8 mouse cellular contexts compared by ENCODE assay signal in genomic region chr4:142248426-142248825, GRCm38 (mm10). TPM values are rescaled to one million over a fixed set of nuclear protein-coding genes. Genes with fewer than 3 reads are reported as not detected.
DNase-seq lines count a peak whose midpoint lies in the region; ATAC-seq lines count a peak whose summit lies in the region.

No protein-coding gene starts in this region.

- no peaks in the 10 kb centered on the region for H3K36me3 ChIP-seq in liver, embryonic 12.5 days
- H3K36me3 ChIP-seq in neural tube, embryonic 12.5 days = no peaks in the 10 kb centered on the region

- ATAC-seq in liver, embryonic 12.5 days = peak; percentile 23; the same call in 1 of the 2 replicates
- ATAC-seq in neural tube, embryonic 12.5 days (ENCODE audit: low FRiP score, low read depth) = peak; percentile 26; the same call in 1 of the 2 replicates

- peak; percentile 88 for DNase-seq in layer of hippocampus, adult 11-12 months (ENCODE audit: low spot score)
- no peak for DNase-seq in layer of hippocampus, adult 9-10 months (ENCODE audit: low spot score)
- DNase-seq in cerebellum, postnatal 14 days = peak; percentile 92 to 95
- peak; percentile 46 for DNase-seq in gastrocnemius, postnatal 25 days
- peak; percentile 87 for DNase-seq in kidney, adult 9 months
- peak; percentile 67 for DNase-seq in testis, postnatal 14 days (ENCODE audit: low spot score)

- no peak overlapping the region for H3K9ac ChIP-seq in liver, embryonic 12.5 days
- no peak overlapping the region for H3K9ac ChIP-seq in neural tube, embryonic 12.5 days

- 11% methylated on average over 5 of the region's 5 CpGs for WGBS in liver, embryonic 12.5 days (ENCODE audit: insufficient replicate concordance)
- 11% methylated on average over 5 of the region's 5 CpGs for whole genome bisulfite sequencing in neural tube, embryonic 12.5 days

- no peak overlapping the region for H3K27ac ChIP-seq in liver, embryonic 12.5 days
- H3K27ac ChIP-seq in neural tube, embryonic 12.5 days = no peak overlapping the region

- peaks cover 8% of the 10 kb centered on the region for H3K4me1 ChIP-seq in liver, embryonic 12.5 days
- H3K4me1 ChIP-seq in neural tube, embryonic 12.5 days = peaks cover 15% of the 10 kb centered on the region

- H3K4me2 ChIP-seq in liver, embryonic 12.5 days = no peak overlapping the region
- no peak overlapping the region for H3K4me2 ChIP-seq in neural tube, embryonic 12.5 days (replicated peaks)

- no peaks in the 10 kb centered on the region; the same call in 1 of the 2 replicates for H3K27me3 ChIP-seq in liver, embryonic 12.5 days (replicated peaks)
- H3K27me3 ChIP-seq in neural tube, embryonic 12.5 days (replicated peaks) = no peaks in the 10 kb centered on the region

- H3K9me3 ChIP-seq in liver, embryonic 12.5 days (replicated peaks) = no peaks in the 10 kb centered on the region
- no peaks in the 10 kb centered on the region for H3K9me3 ChIP-seq in neural tube, embryonic 12.5 days

- no peak overlapping the region for H3K4me3 ChIP-seq in liver, embryonic 12.5 days
- H3K4me3 ChIP-seq in neural tube, embryonic 12.5 days = no peak overlapping the region

RNA-seq across cellular contexts. Expression of gene Kazn, which starts 9.2 kb away (rescaled TPM):
- 1 to 10 TPM; 1.9 to 2.5 TPM for total RNA-seq in gastrocnemius, postnatal 25 days (2021)
- 2.1 and 2.8 TPM in 2 replicates for polyA plus RNA-seq in liver, embryonic 12.5 days (2016; fragmentation: Nextera tagmentation; extraction: Ambion mirVana)
- polyA plus RNA-seq in neural tube, embryonic 12.5 days (2016; fragmentation: Nextera tagmentation; extraction: Ambion mirVana) = 18.9 and 21.4 TPM in 2 replicates
